8 mouse cellular contexts compared by ENCODE assay signal in genomic region chr6:137734846-137735609, GRCm38 (mm10). TPM values are rescaled to one million over a fixed set of nuclear protein-coding genes. Genes with fewer than 3 reads are reported as not detected.
DNase-seq lines count a peak whose midpoint lies in the region; ATAC-seq and TF ChIP-seq lines count a peak whose summit lies in the region.

Gene Strap, plus strand, starts transcription at chr6:137735078.

- WGBS in forebrain, postnatal 0 days: 2% methylated on average over 86 of the region's 86 CpGs
- under 1% methylated on average over 74 of the region's 86 CpGs for WGBS in lung, embryonic 15.5 days

- H3K27me3 ChIP-seq in G1E (ENCODE audit: insufficient read depth, low read length): no peaks in the 10 kb centered on the region
- H3K27me3 ChIP-seq in forebrain, postnatal 0 days (ENCODE audit: insufficient read depth, low read length): no peaks in the 10 kb centered on the region
- peaks cover 7% of the 10 kb centered on the region; the same call in 1 of the 2 replicates for H3K27me3 ChIP-seq in lung, embryonic 15.5 days

- no peaks in the 10 kb centered on the region for H3K9me3 ChIP-seq in G1E (replicated peaks)
- no peaks in the 10 kb centered on the region for H3K9me3 ChIP-seq in forebrain, postnatal 0 days (ENCODE audit: low read length)
- H3K9me3 ChIP-seq in lung, embryonic 15.5 days: no peaks in the 10 kb centered on the region

- peak within 1 kb of the TSS; percentile 99 for H3K4me3 ChIP-seq in G1E (ENCODE audit: low read depth, low read length)
- peak within 1 kb of the TSS; percentile 85 for H3K4me3 ChIP-seq in forebrain, postnatal 0 days (ENCODE audit: low read depth, low read length)
- peak within 1 kb of the TSS; percentile 91 for H3K4me3 ChIP-seq in lung, embryonic 15.5 days

- H3K9ac ChIP-seq in forebrain, postnatal 0 days: peak within 1 kb of the TSS; percentile 87
- peak within 1 kb of the TSS; percentile 89 for H3K9ac ChIP-seq in lung, embryonic 15.5 days

- H3K36me3 ChIP-seq in G1E (replicated peaks): peaks cover 31% of the 10 kb centered on the region
- H3K36me3 ChIP-seq in forebrain, postnatal 0 days (ENCODE audit: insufficient read depth): peaks cover 6% of the 10 kb centered on the region; the same call in 1 of the 2 replicates
- peaks cover 16% of the 10 kb centered on the region for H3K36me3 ChIP-seq in lung, embryonic 15.5 days

- H3K4me1 ChIP-seq in G1E (ENCODE audit: insufficient read depth, low read depth, low read length): peaks cover 15% of the 10 kb centered on the region
- peaks cover 7% of the 10 kb centered on the region for H3K4me1 ChIP-seq in forebrain, postnatal 0 days (ENCODE audit: insufficient read depth)
- H3K4me1 ChIP-seq in lung, embryonic 15.5 days: peaks cover 14% of the 10 kb centered on the region

- peak within 1 kb of the TSS; percentile 80 for H3K4me2 ChIP-seq in forebrain, postnatal 0 days (ENCODE audit: low read depth)
- peak within 1 kb of the TSS; percentile 84 for H3K4me2 ChIP-seq in lung, embryonic 15.5 days

- H3K27ac ChIP-seq in forebrain, postnatal 0 days (ENCODE audit: low read depth, low read length): peak within 1 kb of the TSS; percentile 83
- H3K27ac ChIP-seq in lung, embryonic 15.5 days: peak within 1 kb of the TSS; percentile 75

- TF ChIP-seq CTCF in G1E (IDR thresholded peaks at IDR 0.05; ENCODE audit: low read depth, low read length): no peak
- peak; percentile 14; the same call in 1 of the 2 replicates for TF ChIP-seq CTCF in forebrain, postnatal 0 days (IDR thresholded peaks at IDR 0.05; ENCODE audit: low read depth)

- DNase-seq in G1E (ENCODE audit: low spot score): peak; percentile 88
- DNase-seq in cerebellum, adult 18-20 months: peak; percentile 94 to 96
- DNase-seq in forebrain, postnatal 0 days: peak; percentile 100
- peak; percentile 95 for DNase-seq in heart, postnatal 4 days
- peak; percentile 91 to 94 for DNase-seq in layer of hippocampus, adult 8-10 months (ENCODE audit: low spot score in 2 of 2)
- DNase-seq in ovary, adult 18-20 months (ENCODE audit: low spot score): peak; percentile 89
- DNase-seq in thymus, postnatal 0 days (ENCODE audit: low spot score): peak; percentile 99

- ATAC-seq in G1E (ENCODE audit: extremely low read depth, insufficient number of reproducible peaks, low FRiP score, poor library complexity, severe bottlenecking): peak; percentile 95
- ATAC-seq in forebrain, postnatal 0 days: peak; percentile 99
- ATAC-seq in lung, embryonic 15.5 days (ENCODE audit: borderline replicate concordance, extremely low read depth, low FRiP score, low TSS enrichment): peak; percentile 99

RNA-seq across cellular contexts. Expression of gene Strap, which starts in this region (rescaled TPM):
- total RNA-seq in G1E (2014; fragmentation: Nextera tagmentation) (151 and 153 TPM in 2 replicates), G1E (2017) (97.6 and 117 TPM in 2 replicates)
- 26.2 and 38.1 TPM in 2 replicates for polyA plus RNA-seq in G1E (2012)
- total RNA-seq in forebrain, postnatal 0 days (2014; rRNA removed): 126 and 132 TPM in 2 replicates
- polyA plus RNA-seq in forebrain, postnatal 0 days (2015; fragmentation: Nextera tagmentation; extraction: Ambion mirVana): 190 and 204 TPM in 2 replicates
- total RNA-seq in heart, postnatal 4 days (2021): 100 to 1,000 TPM; 115 to 121 TPM
- total RNA-seq in layer of hippocampus, adult 8-10 months (2022): 100 to 1,000 TPM; 105 to 120 (median 109) TPM
- 155 and 161 TPM in 2 replicates for polyA plus RNA-seq in lung, embryonic 15.5 days (2015; fragmentation: Nextera tagmentation; extraction: Ambion mirVana)
- 145 and 147 TPM in 2 replicates for polyA plus RNA-seq in thymus, postnatal 0 days (2015; fragmentation: Nextera tagmentation; extraction: Ambion mirVana)

Comparison
In these comparisons a context has a peak if more than half of its experiments do, and no peak if none do; other contexts are left out.
1. Peak in every context shown above with its lines: DNase-seq, ATAC-seq, H3K4me3 ChIP-seq and H3K27ac ChIP-seq.